Mouse (Mus musculus): ENCODE results near the gene Nae1.

The Nae1 gene

GRCm38 (mm10) chr8:104529671-104530070 lies 4.8 kb downstream of the Nae1 start:
- DNase-seq (ENCODE audit: low read depth, low spot score), result no peak

GRCm38 (mm10) chr8:104517872-104518271 lies 16.6 kb downstream of the Nae1 start:
- DNase-seq (ENCODE audit: low read depth, low spot score), result no peak

- no peak for DNase-seq (ENCODE audit: low read depth, low spot score)
These were observed 24.3 kb downstream of the Nae1 start for GRCm38 (mm10) chr8:104510134-104510533.

- DNase-seq (ENCODE audit: low read depth, low spot score), result peak; percentile 47
These were observed 25.1 kb downstream of the Nae1 start, which contains the start of gene Terb1 for GRCm38 (mm10) chr8:104509061-104510006. Terb1 (minus strand) TSS chr8:104509910.

GRCm38 (mm10) chr8:104479091-104479490 lies 55.3 kb downstream of the Nae1 start:
- no peak for DNase-seq (ENCODE audit: low read depth, low spot score)

- DNase-seq (ENCODE audit: low read depth, low spot score), result no peak
These were observed 62.0 kb downstream of the Nae1 start for GRCm38 (mm10) chr8:104472465-104472864.

- DNase-seq (ENCODE audit: low read depth, low spot score), result no peak
These were observed 67.0 kb downstream of the Nae1 start for GRCm38 (mm10) chr8:104467463-104467862.
